Mouse (Mus musculus): ENCODE data around the gene Prpf38a. TPM values are rescaled to one million over a fixed set of nuclear protein-coding genes. Genes with fewer than 3 reads are reported as not detected.

Gene Prpf38a
- 119 and 121 TPM in 2 replicates for polyA plus RNA-seq (2011; ENCODE audit: insufficient read depth, insufficient read length, low read depth, missing spikeins)

GRCm38 (mm10) chr4:108578840-108579742 lies at the start of gene Prpf38a, which contains the start of gene Orc1:
Gene Prpf38a, minus strand, starts transcription at chr4:108579336.
Gene Orc1, plus strand, starts transcription at chr4:108579423.
- Histone ChIP-seq H3K4me3 (ENCODE audit: low read depth, low read length) (peak within 1 kb of the TSS; percentile 99), H3K27me3 (ENCODE audit: control insufficient read depth, insufficient read depth, low read length, poor library complexity, severe bottlenecking) (no peaks in the 10 kb centered on the region), H3K36me3 (ENCODE audit: control insufficient read depth, insufficient read depth, low read length, poor library complexity, severe bottlenecking) (peaks cover 20% of the 10 kb centered on the region), H3K9me3 (replicated peaks; ENCODE audit: control insufficient read depth, insufficient read depth, low read length, poor library complexity, severe bottlenecking) (no peaks in the 10 kb centered on the region), H3K4me1 (ENCODE audit: control insufficient read depth, insufficient read depth, low read length) (no peaks in the 10 kb centered on the region), H3K9ac (ENCODE audit: low read depth, poor library complexity, severe bottlenecking) (peak within 1 kb of the TSS; percentile 86), H3K27ac (ENCODE audit: insufficient read depth, low read length) (peak within 1 kb of the TSS; percentile 76)
- 0 out of 2 replicates have a peak, but pooled peaks have one; percentile 5 for TF ChIP-seq EP300 (IDR thresholded peaks at IDR 0.05; ENCODE audit: insufficient read depth, low read depth, low read length)
- TF ChIP-seq POLR2A (IDR thresholded peaks at IDR 0.05; ENCODE audit: insufficient read depth, low read length), result peak; percentile 98
- no peak for TF ChIP-seq CTCF (IDR thresholded peaks at IDR 0.05; ENCODE audit: low read depth, low read length)

GRCm38 (mm10) chr4:108627066-108627465 lies 47.9 kb upstream of the Prpf38a start:
- Histone ChIP-seq H3K9me3 (replicated peaks; ENCODE audit: control insufficient read depth, insufficient read depth, low read length, poor library complexity, severe bottlenecking) (no peaks in the 10 kb centered on the region), H3K4me1 (ENCODE audit: control insufficient read depth, insufficient read depth, low read length) (no peaks in the 10 kb centered on the region), H3K36me3 (ENCODE audit: control insufficient read depth, insufficient read depth, low read length, poor library complexity, severe bottlenecking) (peaks cover 42% of the 10 kb centered on the region), H3K9ac (ENCODE audit: low read depth, poor library complexity, severe bottlenecking) (no peak overlapping the region), H3K27me3 (ENCODE audit: control insufficient read depth, insufficient read depth, low read length, poor library complexity, severe bottlenecking) (no peaks in the 10 kb centered on the region), H3K4me3 (ENCODE audit: low read depth, low read length) (no peak overlapping the region), H3K27ac (ENCODE audit: insufficient read depth, low read length) (no peak overlapping the region)
- TF ChIP-seq POLR2A (IDR thresholded peaks at IDR 0.05; ENCODE audit: insufficient read depth, low read length) (no peak), CTCF (IDR thresholded peaks at IDR 0.05; ENCODE audit: low read depth, low read length) (no peak), EP300 (IDR thresholded peaks at IDR 0.05; ENCODE audit: insufficient read depth, low read depth, low read length) (no peak)

DNA sequence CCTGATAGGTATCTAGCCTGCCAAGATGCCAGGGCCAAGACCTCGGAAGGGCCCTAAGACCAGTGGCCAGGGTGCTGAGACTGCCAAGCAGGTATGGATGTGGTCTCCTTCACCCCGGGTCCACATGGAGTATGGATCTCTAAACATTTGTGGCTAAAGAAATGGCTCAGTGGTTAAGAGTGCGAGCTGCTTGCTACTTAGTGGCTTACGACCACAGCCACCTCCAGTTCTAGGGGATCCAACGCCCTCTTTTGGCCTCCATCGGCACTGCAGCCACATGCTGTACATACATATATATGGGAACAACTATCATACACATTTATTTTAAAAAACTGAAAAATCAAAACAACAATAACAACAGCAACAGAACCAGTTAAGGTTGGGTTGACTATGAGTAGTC lies 42.4 kb upstream of the Prpf38a start:
- TF ChIP-seq CTCF (IDR thresholded peaks at IDR 0.05; ENCODE audit: low read depth, low read length) (peak; percentile 61), POLR2A (IDR thresholded peaks at IDR 0.05; ENCODE audit: insufficient read depth, low read length) (no peak)
- H3K27me3 ChIP-seq (ENCODE audit: control insufficient read depth, insufficient read depth, low read length, poor library complexity, severe bottlenecking), result no peaks in the 10 kb centered on the region
- H3K27ac ChIP-seq (ENCODE audit: insufficient read depth, low read length), result no peak overlapping the region
- H3K9me3 ChIP-seq (replicated peaks; ENCODE audit: control insufficient read depth, insufficient read depth, low read length, poor library complexity, severe bottlenecking), result no peaks in the 10 kb centered on the region
- no peak overlapping the region for H3K9ac ChIP-seq (ENCODE audit: low read depth, poor library complexity, severe bottlenecking)
- H3K4me1 ChIP-seq (ENCODE audit: control insufficient read depth, insufficient read depth, low read length), result no peaks in the 10 kb centered on the region
- H3K4me3 ChIP-seq (ENCODE audit: low read depth, low read length), result no peak overlapping the region
- H3K36me3 ChIP-seq (ENCODE audit: control insufficient read depth, insufficient read depth, low read length, poor library complexity, severe bottlenecking), result peaks cover 10% of the 10 kb centered on the region

GRCm38 (mm10) chr4:108620536-108620935 lies 41.4 kb upstream of the Prpf38a start:
- peaks cover 12% of the 10 kb centered on the region for H3K36me3 ChIP-seq (ENCODE audit: control insufficient read depth, insufficient read depth, low read length, poor library complexity, severe bottlenecking)
- no peaks in the 10 kb centered on the region for H3K27me3 ChIP-seq (ENCODE audit: control insufficient read depth, insufficient read depth, low read length, poor library complexity, severe bottlenecking)
- peak overlapping the region; percentile 86 for H3K4me3 ChIP-seq (ENCODE audit: low read depth, low read length)
- H3K9me3 ChIP-seq (replicated peaks; ENCODE audit: control insufficient read depth, insufficient read depth, low read length, poor library complexity, severe bottlenecking), result no peaks in the 10 kb centered on the region
- H3K9ac ChIP-seq (ENCODE audit: low read depth, poor library complexity, severe bottlenecking), result peak overlapping the region; percentile 89
- TF ChIP-seq EP300 (IDR thresholded peaks at IDR 0.05; ENCODE audit: insufficient read depth, low read depth, low read length) (no peak), POLR2A (IDR thresholded peaks at IDR 0.05; ENCODE audit: insufficient read depth, low read length) (no peak), CTCF (IDR thresholded peaks at IDR 0.05; ENCODE audit: low read depth, low read length) (no peak)
- H3K27ac ChIP-seq (ENCODE audit: insufficient read depth, low read length), result peak overlapping the region; percentile 11
- no peaks in the 10 kb centered on the region for H3K4me1 ChIP-seq (ENCODE audit: control insufficient read depth, insufficient read depth, low read length)

DNA sequence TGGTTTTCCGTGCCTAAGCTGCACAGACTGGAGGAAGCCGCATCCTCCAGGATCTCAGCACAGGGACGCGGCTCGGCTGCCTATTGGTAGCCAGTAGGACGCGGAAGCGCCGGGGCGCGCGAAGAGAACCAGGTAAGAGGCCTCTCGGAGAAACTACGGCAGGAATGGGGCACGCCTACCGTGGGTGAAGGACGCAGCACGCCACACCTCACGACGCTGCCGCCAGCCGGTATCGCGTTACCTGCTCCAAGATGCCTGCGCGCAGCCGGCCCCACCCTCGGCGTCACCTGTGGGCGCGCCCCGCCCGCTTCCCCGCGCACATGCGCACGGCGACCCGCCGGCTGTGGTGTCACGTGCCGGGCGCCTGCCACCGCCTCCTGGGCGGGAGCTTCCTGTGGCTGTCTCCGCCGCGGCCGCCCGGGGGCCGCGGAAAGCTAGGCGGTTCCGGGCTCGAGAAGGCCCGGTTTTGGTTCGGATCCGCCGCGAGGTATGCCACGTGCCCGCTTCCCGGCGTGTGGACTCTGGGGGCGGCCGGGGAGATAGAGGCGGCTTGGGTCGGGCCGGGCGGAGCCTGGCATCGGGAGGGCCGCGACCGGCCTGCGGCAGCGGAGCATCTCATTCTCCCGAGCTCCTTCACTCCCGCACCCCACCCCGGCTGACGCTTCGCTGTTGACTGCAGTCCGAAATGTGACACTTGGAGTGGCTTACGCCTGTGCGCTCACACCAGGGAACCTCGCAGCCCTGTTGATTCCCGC lies 40.6 kb upstream of the Prpf38a start, which contains the start of gene Cc2d1b:
Gene Cc2d1b, plus strand, starts transcription at position 354 of the 755 bp plus-strand sequence.
- H3K9me3 ChIP-seq (replicated peaks; ENCODE audit: control insufficient read depth, insufficient read depth, low read length, poor library complexity, severe bottlenecking), result no peaks in the 10 kb centered on the region
- peaks cover 13% of the 10 kb centered on the region for H3K36me3 ChIP-seq (ENCODE audit: control insufficient read depth, insufficient read depth, low read length, poor library complexity, severe bottlenecking)
- H3K9ac ChIP-seq (ENCODE audit: low read depth, poor library complexity, severe bottlenecking), result peak within 1 kb of the TSS; percentile 89
- no peaks in the 10 kb centered on the region for H3K4me1 ChIP-seq (ENCODE audit: control insufficient read depth, insufficient read depth, low read length)
- TF ChIP-seq POLR2A (IDR thresholded peaks at IDR 0.05; ENCODE audit: insufficient read depth, low read length), result peak; percentile 67
- TF ChIP-seq CTCF (IDR thresholded peaks at IDR 0.05; ENCODE audit: low read depth, low read length), result no peak
- TF ChIP-seq EP300 (IDR thresholded peaks at IDR 0.05; ENCODE audit: insufficient read depth, low read depth, low read length), result peak; percentile 67; the same call in 1 of the 2 replicates
- H3K4me3 ChIP-seq (ENCODE audit: low read depth, low read length), result peak within 1 kb of the TSS; percentile 86
- peak within 1 kb of the TSS; percentile 84 for H3K27ac ChIP-seq (ENCODE audit: insufficient read depth, low read length)
- H3K27me3 ChIP-seq (ENCODE audit: control insufficient read depth, insufficient read depth, low read length, poor library complexity, severe bottlenecking), result no peaks in the 10 kb centered on the region

Data from ES-Bruce4 (cell line).